Mouse (Mus musculus) embryonic facial prominence, embryonic 13.5 days (tissue): Measurements from ENCODE around the gene Naaladl2. TPM values are rescaled to one million over a fixed set of nuclear protein-coding genes. Genes with fewer than 3 reads are reported as not detected.

Experiments
- ATAC-seq: fragments of 200-750 bp; cut with Nextera tagmentation; 2 replicates; pipeline ENCODE4 v1.8.0; 2017; ENCODE audit warnings: low read depth; ENCODE audit not compliant: insufficient number of reproducible peaks, insufficient read depth, low FRiP score, low TSS enrichment
- H3K27ac ChIP-seq: fragments of 300-500 bp; sonication (generic); 2 replicates; pipeline ENCODE4 v1.5.1; 2015; ENCODE audit warnings: moderate library complexity, mild to moderate bottlenecking, inconsistent platforms
- H3K27me3 ChIP-seq: fragments of 300-500 bp; sonication (generic); 2 replicates; pipeline ENCODE4 v1.6.1; 2015; ENCODE audit warnings: mild to moderate bottlenecking, inconsistent platforms
- H3K36me3 ChIP-seq: fragments of 300-500 bp; sonication (generic); 2 replicates; pipeline ENCODE4 v1.6.1; 2015; ENCODE audit warnings: mild to moderate bottlenecking, inconsistent platforms
- H3K4me1 ChIP-seq: fragments of 300-500 bp; sonication (generic); 2 replicates; pipeline ENCODE4 v1.6.1; 2015; ENCODE audit warnings: inconsistent platforms
- H3K4me2 ChIP-seq: fragments of 300-500 bp; sonication (generic); 2 replicates; pipeline ENCODE4 v1.6.1; 2015; ENCODE audit warnings: moderate library complexity, mild to moderate bottlenecking, inconsistent platforms
- H3K4me3 ChIP-seq: fragments of 300-500 bp; sonication (generic); 2 replicates; pipeline ENCODE4 v1.5.1; 2015; ENCODE audit warnings: mild to moderate bottlenecking, inconsistent platforms
- H3K9ac ChIP-seq: fragments of 300-500 bp; sonication (generic); 2 replicates; pipeline ENCODE4 v1.6.1; 2015; ENCODE audit warnings: mild to moderate bottlenecking, inconsistent platforms
- H3K9me3 ChIP-seq: fragments of 300-500 bp; sonication (generic); 2 replicates; pipeline ENCODE4 v1.6.1; 2016; ENCODE audit warnings: inconsistent platforms
- WGBS: fragments of 180-500 bp; shearing (Covaris S2); methylation state at CpG from one replicate; pipeline ENCODE4 v1.1.7; 2015; ENCODE audit warnings: mixed read lengths; 5-methylcytosine and 5-hydroxymethylcytosine counted together
- polyA plus RNA-seq: library from polyadenylated mRNA; unstranded; fragments of >200 nt; fragmentation: Nextera tagmentation; extraction: Ambion mirVana; gene quantifications from 2 replicates; pipeline ENCODE4 v1.2.1, GENCODE M21; 2015

Gene Naaladl2
- polyA plus RNA-seq, 1 experiment from 2014 or later, result 2.3 TPM

DNA sequence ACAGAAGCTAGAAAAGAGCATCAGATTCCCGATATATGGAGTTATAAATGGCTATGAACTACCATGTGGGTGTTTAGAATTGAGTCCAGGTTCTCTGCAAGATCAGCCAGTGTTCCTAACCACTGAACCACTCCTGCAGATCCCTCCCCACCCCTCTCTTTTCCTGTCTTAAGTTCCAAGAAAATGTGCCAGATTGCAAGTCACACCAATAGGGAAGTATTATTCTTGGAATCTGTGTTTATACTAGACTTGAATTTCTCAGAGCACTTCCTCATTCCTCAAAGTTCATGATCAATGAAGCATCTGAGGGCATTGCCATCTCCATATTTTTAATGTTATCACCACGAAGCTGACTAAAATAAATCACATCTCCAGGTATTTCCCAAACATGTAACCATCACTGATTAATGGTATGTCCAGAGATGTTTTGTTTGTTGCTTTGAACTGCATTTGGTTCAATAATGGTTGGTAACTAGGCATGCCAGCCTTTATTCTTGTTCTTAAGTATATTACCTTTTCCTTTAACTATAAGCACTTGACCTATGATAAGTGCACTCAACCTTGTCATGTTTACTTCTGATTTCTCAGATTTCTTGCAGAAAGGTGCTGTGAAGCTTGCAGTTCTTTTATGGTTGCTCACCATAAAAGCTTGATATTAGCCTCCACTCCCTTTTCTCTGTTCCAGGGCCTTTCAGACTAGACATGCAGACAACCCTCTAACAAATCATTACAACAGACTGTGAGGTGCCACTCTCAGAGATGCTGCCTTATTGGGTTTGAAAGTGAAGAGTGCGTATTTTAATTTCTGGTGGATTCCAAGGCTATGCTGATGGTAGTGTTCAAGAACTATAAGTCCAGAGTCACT is 475.8 kb downstream of the Naaladl2 start:
- no peak overlapping the region for H3K4me2 ChIP-seq
- H3K4me3 ChIP-seq, result no peak overlapping the region
- H3K4me1 ChIP-seq, result no peaks in the 10 kb centered on the region
- H3K9me3 ChIP-seq, result no peaks in the 10 kb centered on the region
- WGBS, result 87% methylated on average over 3 of the region's 3 CpGs
- no peaks in the 10 kb centered on the region for H3K36me3 ChIP-seq
- ATAC-seq, result no peak
- H3K27me3 ChIP-seq, result no peaks in the 10 kb centered on the region
- no peak overlapping the region for H3K9ac ChIP-seq
- H3K27ac ChIP-seq, result no peak overlapping the region

GRCm38 (mm10) chr3:24665408-24665807 is 478.7 kb downstream of the Naaladl2 start:
- H3K27ac ChIP-seq, result no peak overlapping the region

GRCm38 (mm10) chr3:24663749-24664148 is 480.3 kb downstream of the Naaladl2 start:
- Histone ChIP-seq H3K27me3 (no peaks in the 10 kb centered on the region), H3K9ac (no peak overlapping the region), H3K4me3 (no peak overlapping the region), H3K9me3 (no peaks in the 10 kb centered on the region), H3K4me2 (no peak overlapping the region), H3K36me3 (no peaks in the 10 kb centered on the region), H3K4me1 (no peaks in the 10 kb centered on the region), H3K27ac (no peak overlapping the region)
- no peak for ATAC-seq

More at GRCm38 (mm10) chr3:24665408-24665807, 478.7 kb downstream of the Naaladl2 start:
- no peak for ATAC-seq
- Histone ChIP-seq H3K36me3 (no peaks in the 10 kb centered on the region), H3K9me3 (no peaks in the 10 kb centered on the region), H3K27me3 (no peaks in the 10 kb centered on the region), H3K4me1 (no peaks in the 10 kb centered on the region), H3K4me2 (no peak overlapping the region), H3K9ac (no peak overlapping the region), H3K4me3 (no peak overlapping the region)
- WGBS, result 60% methylated on average over 1 of the region's 1 CpGs

DNA sequence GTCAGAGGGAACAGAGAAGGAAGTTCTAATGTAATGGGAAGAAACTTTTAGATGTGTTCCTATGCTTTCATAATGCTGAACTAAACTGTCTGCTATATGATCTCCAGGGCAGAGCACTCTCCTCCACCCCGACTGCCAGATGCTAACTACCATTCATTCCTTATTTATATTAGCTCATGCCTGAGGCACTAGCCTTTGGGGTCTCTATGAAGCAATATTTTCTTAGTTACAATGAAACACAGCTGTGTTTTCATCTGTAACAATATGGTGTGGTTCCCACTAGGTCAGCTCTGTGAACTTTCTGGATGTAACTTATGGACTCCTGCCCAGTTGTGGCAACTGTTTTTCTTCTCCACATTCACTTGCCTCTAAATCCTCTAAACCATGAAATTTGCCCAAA is 514.0 kb downstream of the Naaladl2 start:
- 14% methylated on average over 1 of the region's 1 CpGs for WGBS

GRCm38 (mm10) chr3:24605485-24605884 is 538.6 kb downstream of the Naaladl2 start:
- Histone ChIP-seq H3K27me3 (no peaks in the 10 kb centered on the region), H3K27ac (no peak overlapping the region), H3K9ac (no peak overlapping the region), H3K4me3 (no peak overlapping the region), H3K9me3 (no peaks in the 10 kb centered on the region), H3K4me1 (no peaks in the 10 kb centered on the region), H3K36me3 (no peaks in the 10 kb centered on the region), H3K4me2 (no peak overlapping the region)
- no peak for ATAC-seq

More for the DNA sequence above, 514.0 kb downstream of the Naaladl2 start:
- Histone ChIP-seq H3K36me3 (no peaks in the 10 kb centered on the region), H3K27me3 (no peaks in the 10 kb centered on the region), H3K9me3 (no peaks in the 10 kb centered on the region), H3K4me1 (no peaks in the 10 kb centered on the region), H3K4me3 (no peak overlapping the region), H3K27ac (no peak overlapping the region), H3K9ac (no peak overlapping the region), H3K4me2 (no peak overlapping the region)
- ATAC-seq, result no peak

DNA sequence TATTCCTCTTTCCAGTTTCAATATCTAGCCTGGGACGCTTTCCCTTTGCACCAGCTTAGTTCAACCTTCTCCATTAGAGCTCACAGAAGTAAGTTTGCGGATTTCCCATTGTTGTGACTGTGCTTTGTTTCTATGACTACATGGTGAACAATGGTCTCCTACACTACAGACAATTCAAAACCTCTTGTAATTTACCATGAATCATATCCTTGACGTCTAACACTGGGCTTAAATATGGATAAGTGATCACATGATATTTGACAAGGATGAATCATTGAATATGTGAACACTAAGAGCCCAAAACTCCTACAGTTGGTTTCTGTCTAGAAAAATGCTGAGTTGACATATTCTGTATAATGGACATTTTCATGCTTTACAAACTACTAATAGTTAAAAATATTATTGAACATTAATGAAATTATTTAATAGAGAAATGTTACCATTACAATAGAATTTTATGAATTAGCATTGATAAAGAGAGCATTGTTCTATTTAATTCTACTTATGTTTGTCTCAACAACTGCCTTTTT is 539.2 kb downstream of the Naaladl2 start:
- WGBS, result 87% methylated on average over 3 of the region's 3 CpGs
- H3K36me3 ChIP-seq, result no peaks in the 10 kb centered on the region
- H3K27me3 ChIP-seq, result no peaks in the 10 kb centered on the region
- no peak overlapping the region for H3K9ac ChIP-seq
- no peak overlapping the region for H3K4me3 ChIP-seq
- no peaks in the 10 kb centered on the region for H3K4me1 ChIP-seq
- H3K4me2 ChIP-seq, result no peak overlapping the region
- H3K9me3 ChIP-seq, result no peaks in the 10 kb centered on the region
- no peak for ATAC-seq
- no peak overlapping the region for H3K27ac ChIP-seq

GRCm38 (mm10) chr3:24595447-24595846 is 548.6 kb downstream of the Naaladl2 start:
- H3K9ac ChIP-seq, result no peak overlapping the region
- no peak overlapping the region for H3K27ac ChIP-seq
- no peaks in the 10 kb centered on the region for H3K4me1 ChIP-seq
- 80% methylated on average over 2 of the region's 2 CpGs for WGBS
- ATAC-seq, result no peak
- H3K4me3 ChIP-seq, result no peak overlapping the region
- H3K4me2 ChIP-seq, result no peak overlapping the region
- no peaks in the 10 kb centered on the region for H3K27me3 ChIP-seq
- H3K9me3 ChIP-seq, result no peaks in the 10 kb centered on the region
- H3K36me3 ChIP-seq, result no peaks in the 10 kb centered on the region

GRCm38 (mm10) chr3:24556617-24557016 is 587.4 kb downstream of the Naaladl2 start:
- Histone ChIP-seq H3K27me3 (no peaks in the 10 kb centered on the region), H3K4me1 (no peaks in the 10 kb centered on the region), H3K9ac (no peak overlapping the region), H3K36me3 (no peaks in the 10 kb centered on the region), H3K4me2 (no peak overlapping the region), H3K9me3 (no peaks in the 10 kb centered on the region), H3K4me3 (no peak overlapping the region), H3K27ac (no peak overlapping the region)
- 78% methylated on average over 1 of the region's 1 CpGs for WGBS
- no peak for ATAC-seq

- no peak for ATAC-seq
- Histone ChIP-seq H3K4me3 (no peak overlapping the region), H3K4me2 (no peak overlapping the region), H3K36me3 (no peaks in the 10 kb centered on the region), H3K9ac (no peak overlapping the region), H3K27me3 (no peaks in the 10 kb centered on the region), H3K9me3 (no peaks in the 10 kb centered on the region), H3K27ac (no peak overlapping the region), H3K4me1 (no peaks in the 10 kb centered on the region)
- 84% methylated on average over 5 of the region's 5 CpGs for WGBS
Observed at GRCm38 (mm10) chr3:24553701-24554100, 590.4 kb downstream of the Naaladl2 start.

DNA sequence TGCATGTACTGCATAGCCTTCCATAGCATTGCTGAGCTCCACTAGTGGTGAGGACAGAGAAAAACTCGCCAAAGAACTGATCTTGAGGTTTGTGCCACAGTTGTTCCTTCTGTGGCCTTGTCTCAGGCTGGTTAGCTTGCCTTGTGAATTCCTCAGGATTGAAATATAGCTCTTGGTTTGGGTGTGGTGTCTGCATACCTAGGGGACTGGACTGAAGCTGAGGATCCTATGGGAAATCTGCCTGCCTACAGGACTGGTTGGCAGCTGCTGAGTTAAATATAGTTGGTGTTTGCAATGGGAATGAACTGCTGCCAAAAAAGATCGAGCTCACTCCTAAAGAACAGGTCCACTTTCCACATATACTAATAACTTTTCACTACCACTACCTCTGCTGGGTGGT is 591.4 kb downstream of the Naaladl2 start:
- Histone ChIP-seq H3K4me2 (no peak overlapping the region), H3K4me3 (no peak overlapping the region), H3K27ac (no peak overlapping the region), H3K9ac (no peak overlapping the region), H3K4me1 (no peaks in the 10 kb centered on the region), H3K36me3 (no peaks in the 10 kb centered on the region), H3K27me3 (no peaks in the 10 kb centered on the region), H3K9me3 (no peaks in the 10 kb centered on the region)
- 68% methylated on average over 2 of the region's 2 CpGs for WGBS
- ATAC-seq, result no peak

GRCm38 (mm10) chr3:24533775-24534458 is 610.1 kb downstream of the Naaladl2 start:
- no peak overlapping the region for H3K4me3 ChIP-seq
- WGBS, result 86% methylated on average over 3 of the region's 3 CpGs
- no peaks in the 10 kb centered on the region for H3K27me3 ChIP-seq
- no peak overlapping the region for H3K27ac ChIP-seq
- no peak overlapping the region for H3K9ac ChIP-seq
- H3K36me3 ChIP-seq, result no peaks in the 10 kb centered on the region
- no peaks in the 10 kb centered on the region for H3K4me1 ChIP-seq
- no peak for ATAC-seq
- H3K4me2 ChIP-seq, result no peak overlapping the region
- H3K9me3 ChIP-seq, result no peaks in the 10 kb centered on the region

- H3K27ac ChIP-seq, result no peak overlapping the region
- H3K9ac ChIP-seq, result no peak overlapping the region
- no peak overlapping the region for H3K4me3 ChIP-seq
- 47% methylated on average over 1 of the region's 1 CpGs for WGBS
- H3K36me3 ChIP-seq, result no peaks in the 10 kb centered on the region
- H3K4me2 ChIP-seq, result no peak overlapping the region
- H3K9me3 ChIP-seq, result no peaks in the 10 kb centered on the region
- H3K27me3 ChIP-seq, result no peaks in the 10 kb centered on the region
- no peaks in the 10 kb centered on the region for H3K4me1 ChIP-seq
- ATAC-seq, result no peak
Observed at GRCm38 (mm10) chr3:24514918-24515317, 629.1 kb downstream of the Naaladl2 start.
